Mouse (Mus musculus) urinary bladder, postnatal 25 days (tissue): ENCODE measurements around the gene Olfr418.
"Not testable (repeated sequence)": the region's sequence is repeated elsewhere in the genome, so short reads cannot be mapped to it uniquely, and the experiment has no call there.

Experiments used
- DNase-seq: peaks from one replicate; pipeline ENCODE4 v3.0.0; 2022; ENCODE audit warnings: low spot score

Gene Olfr418

GRCm38 (mm10) chr1:173265701-173266100, at the start of gene Olfr418:
TSS of gene Olfr418 (plus strand) at chr1:173266001.
- DNase-seq = no peak

- DNase-seq = no peak
Observed at GRCm38 (mm10) chr1:173216481-173216880, 49.3 kb upstream of the Olfr418 start.

- DNase-seq = no peak
Observed at GRCm38 (mm10) chr1:173227081-173227480, 38.7 kb upstream of the Olfr418 start, which contains the start of gene Fcer1a. TSS of gene Fcer1a (minus strand) at chr1:173227214.

- DNase-seq = not testable (repeated sequence)
Observed at GRCm38 (mm10) chr1:173237004-173237403, 28.8 kb upstream of the Olfr418 start.

- DNase-seq = no peak
Observed at GRCm38 (mm10) chr1:173249888-173250287, 15.9 kb upstream of the Olfr418 start.

- DNase-seq = no peak
Observed at GRCm38 (mm10) chr1:173277677-173278076, 11.9 kb downstream of the Olfr418 start, which contains the start of gene Mptx2. TSS of gene Mptx2 (minus strand) at chr1:173277777.

GRCm38 (mm10) chr1:173302795-173303194, 37.0 kb downstream of the Olfr418 start:
- not testable (repeated sequence) for DNase-seq

- DNase-seq = not testable (repeated sequence)
Observed at GRCm38 (mm10) chr1:173313535-173314050, 47.8 kb downstream of the Olfr418 start.

GRCm38 (mm10) chr1:173315725-173316124, 49.9 kb downstream of the Olfr418 start:
- no peak for DNase-seq

- DNase-seq = no peak
Observed at GRCm38 (mm10) chr1:173317925-173318477, 52.2 kb downstream of the Olfr418 start.

GRCm38 (mm10) chr1:173321593-173322248, 55.9 kb downstream of the Olfr418 start:
- no peak for DNase-seq

- DNase-seq = no peak
Observed at GRCm38 (mm10) chr1:173322249-173322627, 56.4 kb downstream of the Olfr418 start.
